Mouse (Mus musculus) stomach, embryonic 14.5 days (tissue): ENCODE measurements around the gene Ing4. TPM values are rescaled to one million over a fixed set of nuclear protein-coding genes. Genes with fewer than 3 reads are reported as not detected.
A peak's percentile ranks its signal among the peaks of the same experiment; 100 is the strongest.

Source experiments
- ATAC-seq: fragments of 200-750 bp; cut with Nextera tagmentation; 2 replicates; pipeline ENCODE4 v1.8.0; 2017; ENCODE audit warnings: low read depth, moderate TSS enrichment; ENCODE audit not compliant: insufficient number of reproducible peaks, insufficient read depth, low FRiP score
- H3K27ac ChIP-seq: fragments of 300-500 bp; sonication (generic); 2 replicates; pipeline ENCODE4 v1.5.1; 2014; ENCODE audit warnings: mild to moderate bottlenecking, low read length, moderate library complexity, mixed read lengths
- H3K27me3 ChIP-seq: fragments of 300-500 bp; sonication (generic); 2 replicates; pipeline ENCODE4 v1.6.1; 2014; ENCODE audit warnings: low read length, control low read depth, mixed read lengths; ENCODE audit not compliant: control insufficient read depth, insufficient read depth
- H3K36me3 ChIP-seq: fragments of 300-500 bp; sonication (generic); 2 replicates; pipeline ENCODE4 v1.6.1; 2014; ENCODE audit warnings: mild to moderate bottlenecking, control low read depth, low read length, moderate library complexity, mixed read lengths; ENCODE audit not compliant: control insufficient read depth, insufficient read depth
- H3K4me1 ChIP-seq: fragments of 300-500 bp; sonication (generic); 2 replicates; pipeline ENCODE4 v1.6.1; 2014; ENCODE audit warnings: low read length, control low read depth, mixed read lengths; ENCODE audit not compliant: control insufficient read depth, insufficient read depth
- H3K4me2 ChIP-seq: fragments of 300-500 bp; sonication (generic); replicated peaks from 2 replicates; pipeline ENCODE4 v1.6.1; 2014; ENCODE audit warnings: low read depth, low read length, control low read depth
- H3K4me3 ChIP-seq: fragments of 300-500 bp; sonication (generic); 2 replicates; pipeline ENCODE4 v1.5.1; 2014; ENCODE audit warnings: low read depth, low read length, control low read depth
- H3K9ac ChIP-seq: fragments of 300-500 bp; sonication (generic); replicated peaks from 2 replicates; pipeline ENCODE4 v1.6.1; 2014; ENCODE audit warnings: low read depth, mild to moderate bottlenecking, control low read depth, low read length, moderate library complexity, mixed read lengths
- H3K9me3 ChIP-seq: fragments of 300-500 bp; sonication (generic); 2 replicates; pipeline ENCODE4 v1.6.1; 2016; ENCODE audit warnings: low read depth, low read length, control low read depth; ENCODE audit not compliant: control insufficient read depth
- WGBS: fragments of 180-500 bp; shearing (Covaris S2); extraction: QIAGEN DNeasy Blood & Tissue Kit; methylation state at CpG from one replicate; pipeline ENCODE4 v1.1.7; 2014; 5-methylcytosine and 5-hydroxymethylcytosine counted together
- microRNA-seq: library from miRNA; unstranded; fragments of <30 nt; microRNA quantifications from one replicate; pipeline ENCODE4, GENCODE M21; 2016
- polyA plus RNA-seq: library from polyadenylated mRNA; unstranded; fragments of >200 nt; fragmentation: Nextera tagmentation; extraction: Ambion mirVana; gene quantifications from 2 replicates; pipeline ENCODE4 v1.2.1, GENCODE M21; 2014

Gene Ing4
- polyA plus RNA-seq, 1 experiment from 2014 or later: 119 TPM

DNA sequence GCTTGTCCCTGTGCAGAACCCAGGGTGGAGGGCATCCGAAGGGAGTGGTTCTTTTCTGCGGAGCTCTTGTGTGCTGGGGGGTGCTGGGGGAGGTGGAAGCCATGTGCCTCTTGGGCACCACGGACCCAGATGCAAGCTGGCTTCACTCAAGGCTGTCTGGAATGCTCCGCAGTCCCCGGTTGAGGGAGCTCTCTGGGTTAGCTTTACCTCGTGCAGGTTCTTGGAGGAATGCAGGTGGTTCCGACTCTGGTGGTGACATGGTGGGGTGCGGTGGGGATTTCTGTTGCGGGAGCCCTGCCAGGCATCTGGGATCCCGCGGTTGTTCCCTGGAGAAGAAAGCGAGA is 57.8 kb downstream of the Ing4 start:
- Histone ChIP-seq H3K4me1 (peaks cover 23% of the 10 kb centered on the region), H3K27ac (peak overlapping the region; percentile 95; the same call in 1 of the 2 replicates), H3K9ac (peak overlapping the region; percentile 96), H3K4me2 (peak overlapping the region; percentile 95), H3K4me3 (peak overlapping the region; percentile 98), H3K27me3 (no peaks in the 10 kb centered on the region), H3K9me3 (no peaks in the 10 kb centered on the region), H3K36me3 (peaks cover 44% of the 10 kb centered on the region)
- WGBS: 3% methylated on average over 12 of the region's 12 CpGs
- peak; percentile 6; the same call in 1 of the 2 replicates for ATAC-seq

DNA sequence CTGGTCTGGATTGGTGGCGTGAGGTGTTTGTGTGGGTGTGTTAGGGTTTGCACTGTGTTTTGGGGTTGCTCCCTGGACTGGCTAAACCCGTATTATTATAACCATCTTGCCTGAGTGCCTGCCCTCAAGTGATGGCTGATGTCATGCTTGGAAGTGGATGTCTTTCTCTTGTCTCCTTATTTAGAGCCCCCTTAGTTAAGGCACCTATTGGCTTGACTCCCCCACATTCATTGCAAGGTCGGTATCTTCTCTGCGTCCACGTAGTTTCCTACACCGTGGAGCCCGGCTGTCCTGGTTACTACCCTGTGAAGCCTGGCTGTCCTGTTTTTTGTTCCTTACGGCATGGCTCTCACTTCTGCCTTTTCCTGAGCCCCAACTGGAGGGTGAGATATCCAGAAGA is 58.4 kb downstream of the Ing4 start:
- H3K36me3 ChIP-seq: peaks cover 50% of the 10 kb centered on the region
- H3K9me3 ChIP-seq: no peaks in the 10 kb centered on the region
- H3K27me3 ChIP-seq: no peaks in the 10 kb centered on the region
- H3K4me1 ChIP-seq: peaks cover 23% of the 10 kb centered on the region
- no peak for ATAC-seq
- 0 out of 2 replicates have a peak overlapping the region, but pooled peaks have one; percentile 95 for H3K27ac ChIP-seq
- peak overlapping the region; percentile 96 for H3K9ac ChIP-seq
- WGBS: 47% methylated on average over 8 of the region's 8 CpGs
- peak overlapping the region; percentile 95 for H3K4me2 ChIP-seq
- peak overlapping the region; percentile 98 for H3K4me3 ChIP-seq

- no peak for ATAC-seq
- Histone ChIP-seq H3K27me3 (no peaks in the 10 kb centered on the region), H3K4me2 (peak overlapping the region; percentile 95), H3K9ac (peak overlapping the region; percentile 14; the same call in 1 of the 2 replicates), H3K36me3 (peaks cover 52% of the 10 kb centered on the region), H3K4me3 (peak overlapping the region; percentile 98), H3K9me3 (no peaks in the 10 kb centered on the region), H3K27ac (peak overlapping the region; percentile 7; the same call in 1 of the 2 replicates), H3K4me1 (peaks cover 23% of the 10 kb centered on the region)
- 47% methylated on average over 3 of the region's 3 CpGs for WGBS
These were observed 59.0 kb downstream of the Ing4 start for GRCm38 (mm10) chr6:125098513-125098912.

Small RNAs within 50 kb of the gene (microRNA-seq; reads per million reads assigned to microRNA genes)
- not detected for gene Mir7045

Other genes starting within 250 kb of the Ing4 start
- 7.4 and 8.0 TPM in 2 replicates for gene Spsb2, start 231.1 kb upstream of the Ing4 start, polyA plus RNA-seq
- gene Tpi1, start 225.5 kb upstream of the Ing4 start, polyA plus RNA-seq: 844 and 872 TPM in 2 replicates
- gene Usp5, start 210.3 kb upstream of the Ing4 start, polyA plus RNA-seq: 121 and 123 TPM in 2 replicates
- gene Cdca3, start 210.2 kb upstream of the Ing4 start, polyA plus RNA-seq: 151 and 163 TPM in 2 replicates
- 1.4 and 1.5 TPM in 2 replicates for gene Gnb3, start 199.5 kb upstream of the Ing4 start, polyA plus RNA-seq
- gene P3h3, start 182.0 kb upstream of the Ing4 start, polyA plus RNA-seq: 43.2 and 43.9 TPM in 2 replicates
- 0.91 and 1.0 TPM in 2 replicates for gene Gpr162, start 175.8 kb upstream of the Ing4 start, polyA plus RNA-seq
- 0.28 and 0.43 TPM in 2 replicates for gene Cd4, start 151.5 kb upstream of the Ing4 start, polyA plus RNA-seq
- gene Lag3, start 128.1 kb upstream of the Ing4 start, polyA plus RNA-seq: 1.3 and 1.5 TPM in 2 replicates
- 320 TPM in 2 replicates for gene Ptms, start 119.7 kb upstream of the Ing4 start, polyA plus RNA-seq
- 341 and 354 TPM in 2 replicates for gene Mlf2, start 108.4 kb upstream of the Ing4 start, polyA plus RNA-seq
- 139 and 141 TPM in 2 replicates for gene Cops7a, start 74.2 kb upstream of the Ing4 start, polyA plus RNA-seq
- 4.4 and 6.0 TPM in 2 replicates for gene Pianp, start 43.1 kb upstream of the Ing4 start, polyA plus RNA-seq
- gene Zfp384, start 30.6 kb upstream of the Ing4 start, polyA plus RNA-seq: 15.1 and 15.7 TPM in 2 replicates
- 15.8 and 18.6 TPM in 2 replicates for gene Acrbp, start 9.9 kb downstream of the Ing4 start, polyA plus RNA-seq
- 1.2 and 2.1 TPM in 2 replicates for gene Lpar5, start 28.2 kb downstream of the Ing4 start, polyA plus RNA-seq
- gene Chd4, start 56.2 kb downstream of the Ing4 start, polyA plus RNA-seq: 70.9 and 78.7 TPM in 2 replicates
- gene Nop2, start 92.1 kb downstream of the Ing4 start, polyA plus RNA-seq: 52.3 and 55.4 TPM in 2 replicates
- 7.4 and 9.2 TPM in 2 replicates for gene Iffo1, start 105.5 kb downstream of the Ing4 start, polyA plus RNA-seq
- gene Gapdh, start 126.7 kb downstream of the Ing4 start, polyA plus RNA-seq: 1,945 and 1,966 TPM in 2 replicates
- 107 and 109 TPM in 2 replicates for gene Ncapd2, start 151.9 kb downstream of the Ing4 start, polyA plus RNA-seq
- 193 and 202 TPM in 2 replicates for gene Mrpl51, start 152.0 kb downstream of the Ing4 start, polyA plus RNA-seq
- gene Vamp1, start 175.8 kb downstream of the Ing4 start, polyA plus RNA-seq: 3.4 and 3.7 TPM in 2 replicates
- gene Tapbpl, start 192.1 kb downstream of the Ing4 start, polyA plus RNA-seq: 4.7 and 5.2 TPM in 2 replicates
- gene Cd27, start 197.2 kb downstream of the Ing4 start, polyA plus RNA-seq: 2.3 and 3.1 TPM in 2 replicates
- 0.17 TPM in 1 of 2 replicates, not detected in the other for gene Tuba3a, start 246.3 kb downstream of the Ing4 start, polyA plus RNA-seq